Mouse (Mus musculus): Measurements from ENCODE around the gene Kcnmb4. TPM values are rescaled to one million over a fixed set of nuclear protein-coding genes. Genes with fewer than 3 reads are reported as not detected.

Kcnmb4 gene
- total RNA-seq, 2 experiments from 2014 or later: 74.4 TPM

GRCm38 (mm10) chr10:116458786-116459185 is 14.9 kb downstream of the Kcnmb4 start:
- DNase-seq (ENCODE audit: low spot score in 2 of 2): peak in 1 of 2 experiments; percentile 41

GRCm38 (mm10) chr10:116452771-116453170 is 20.9 kb downstream of the Kcnmb4 start:
- no peak for DNase-seq (ENCODE audit: low spot score in 2 of 2)

GRCm38 (mm10) chr10:116450621-116451020 is 23.1 kb downstream of the Kcnmb4 start:
- DNase-seq (ENCODE audit: low spot score in 2 of 2): no peak

GRCm38 (mm10) chr10:116448166-116448565 is 25.5 kb downstream of the Kcnmb4 start:
- DNase-seq (ENCODE audit: low spot score in 2 of 2): no peak

- no peak for DNase-seq (ENCODE audit: low spot score in 2 of 2)
These were observed 26.5 kb downstream of the Kcnmb4 start for GRCm38 (mm10) chr10:116447176-116447575.

GRCm38 (mm10) chr10:116446040-116446439 is 27.6 kb downstream of the Kcnmb4 start:
- DNase-seq (ENCODE audit: low spot score in 2 of 2): no peak

GRCm38 (mm10) chr10:116444826-116445225 is 28.9 kb downstream of the Kcnmb4 start:
- DNase-seq (ENCODE audit: low spot score in 2 of 2): no peak

GRCm38 (mm10) chr10:116444371-116444770 is 29.3 kb downstream of the Kcnmb4 start:
- no peak for DNase-seq (ENCODE audit: low spot score in 2 of 2)

GRCm38 (mm10) chr10:116440946-116441345 is 32.7 kb downstream of the Kcnmb4 start:
- no peak for DNase-seq (ENCODE audit: low spot score in 2 of 2)

GRCm38 (mm10) chr10:116440088-116440487 is 33.6 kb downstream of the Kcnmb4 start:
- no peak for DNase-seq (ENCODE audit: low spot score in 2 of 2)

- peak in 1 of 2 experiments; percentile 40 for DNase-seq (ENCODE audit: low spot score in 2 of 2)
These were observed 38.2 kb downstream of the Kcnmb4 start for GRCm38 (mm10) chr10:116435455-116435854.

- DNase-seq (ENCODE audit: low spot score in 2 of 2): no peak
These were observed 41.3 kb downstream of the Kcnmb4 start for GRCm38 (mm10) chr10:116432421-116432820.

GRCm38 (mm10) chr10:116428026-116428780 is 45.5 kb downstream of the Kcnmb4 start:
- DNase-seq (ENCODE audit: low spot score in 2 of 2): peak; percentile 32 to 72

- DNase-seq (ENCODE audit: low spot score in 2 of 2): no peak
These were observed 47.5 kb downstream of the Kcnmb4 start for GRCm38 (mm10) chr10:116426176-116426575.

- no peak for DNase-seq (ENCODE audit: low spot score in 2 of 2)
These were observed 48.8 kb downstream of the Kcnmb4 start for GRCm38 (mm10) chr10:116424921-116425320.

- DNase-seq (ENCODE audit: low spot score in 2 of 2): no peak
These were observed 51.1 kb downstream of the Kcnmb4 start for GRCm38 (mm10) chr10:116422551-116422950.

GRCm38 (mm10) chr10:116420976-116421375 is 52.7 kb downstream of the Kcnmb4 start:
- no peak for DNase-seq (ENCODE audit: low spot score in 2 of 2)

GRCm38 (mm10) chr10:116418121-116418726 is 55.5 kb downstream of the Kcnmb4 start:
- DNase-seq (ENCODE audit: low spot score in 2 of 2): no peak

- no peak for DNase-seq (ENCODE audit: low spot score in 2 of 2)
These were observed 57.0 kb downstream of the Kcnmb4 start for GRCm38 (mm10) chr10:116416726-116417125.

- DNase-seq (ENCODE audit: low spot score in 2 of 2): peak in 1 of 2 experiments; percentile 20
These were observed 57.5 kb downstream of the Kcnmb4 start for GRCm38 (mm10) chr10:116416142-116416541.

GRCm38 (mm10) chr10:116410826-116411225 is 62.9 kb downstream of the Kcnmb4 start:
- DNase-seq (ENCODE audit: low spot score in 2 of 2): no peak

- DNase-seq (ENCODE audit: low spot score in 2 of 2): no peak
These were observed 65.9 kb downstream of the Kcnmb4 start for GRCm38 (mm10) chr10:116407684-116408359.

All from layer of hippocampus, postnatal 14 days (tissue).